In genomic region chr15:62456020-62456419, GRCm38 (mm10) we compare ENCODE assay signal across 28 mouse cellular contexts.
DNase-seq lines count a peak whose midpoint lies in the region; ATAC-seq and TF ChIP-seq lines count a peak whose summit lies in the region.
"Had no signal": no experiment of that assay in that cellular context is flagged by ENCODE, and none has a peak within 500 bp of the region (broad histone marks: within the 10 kb centered on the region; RNA-seq: fewer than 3 reads in every experiment).

No protein-coding gene starts in this region.

- H3K9me3 ChIP-seq in stomach, embryonic 16.5 days (replicated peaks; ENCODE audit: control insufficient read depth, low read length), result no peaks in the 10 kb centered on the region
- H3K9me3 ChIP-seq in stomach, postnatal 0 days (ENCODE audit: control insufficient read depth, low read length), result no peaks in the 10 kb centered on the region
- peaks cover 3% of the 10 kb centered on the region for H3K9me3 ChIP-seq in CH12.LX (replicated peaks; ENCODE audit: low read length)
- H3K9me3 ChIP-seq: embryonic facial prominence, embryonic 15.5 days; forebrain, embryonic 12.5 days; forebrain, embryonic 15.5 days; heart, embryonic 10.5 days; heart, embryonic 13.5 days had no signal

- H3K4me3 ChIP-seq in stomach, embryonic 16.5 days (replicated peaks; ENCODE audit: low read length), result no peak overlapping the region
- no peak overlapping the region for H3K4me3 ChIP-seq in stomach, postnatal 0 days (ENCODE audit: low read depth, low read length)
- no peak overlapping the region for H3K4me3 ChIP-seq in CH12.LX (replicated peaks in 1 of 3; ENCODE audit: low read depth in 2 of 3, low read length in 2 of 3, poor library complexity in 1 of 3)
- H3K4me3 ChIP-seq: embryonic facial prominence, embryonic 15.5 days; forebrain, embryonic 12.5 days; forebrain, embryonic 15.5 days; heart, adult 2 months; heart, embryonic 10.5 days; heart, embryonic 13.5 days had no signal

- no peak for ATAC-seq in stomach, embryonic 16.5 days (ENCODE audit: insufficient read depth, low FRiP score)
- ATAC-seq in stomach, postnatal 0 days (ENCODE audit: low FRiP score, low TSS enrichment), result no peak
- ATAC-seq: activated CD4-positive, CD25-positive, alpha-beta regulatory T cell, adult 4 months; forebrain, embryonic 15.5 days; hindbrain, postnatal 0 days; intestine, postnatal 0 days had no signal

- TF ChIP-seq CTCF in stomach, postnatal 0 days (IDR thresholded peaks at IDR 0.05; ENCODE audit: low read depth), result no peak
- TF ChIP-seq CTCF in CH12.LX (conservative IDR thresholded peaks at IDR 0.05 in 1 of 2, IDR thresholded peaks at IDR 0.05 in 1 of 2; ENCODE audit: low read depth in 2 of 2, low read length in 2 of 2), result no peak

- no peaks in the 10 kb centered on the region for H3K27me3 ChIP-seq in stomach, embryonic 16.5 days (ENCODE audit: control insufficient read depth, insufficient read depth, low read length)
- no peaks in the 10 kb centered on the region for H3K27me3 ChIP-seq in stomach, postnatal 0 days (ENCODE audit: control insufficient read depth, insufficient read depth, low read length)
- no peaks in the 10 kb centered on the region for H3K27me3 ChIP-seq in CH12.LX (replicated peaks)
- H3K27me3 ChIP-seq: embryonic facial prominence, embryonic 15.5 days; forebrain, embryonic 12.5 days; forebrain, embryonic 15.5 days; heart, embryonic 13.5 days had no signal

- TF ChIP-seq RAD21 in CH12.LX (IDR thresholded peaks at IDR 0.05; ENCODE audit: low read depth, low read length), result no peak

- WGBS in stomach, embryonic 16.5 days, result 29% methylated on average over 1 of the region's 1 CpGs
- 19% methylated on average over 1 of the region's 1 CpGs for WGBS in stomach, postnatal 0 days

- no peaks in the 10 kb centered on the region; the same call in 1 of the 2 replicates for H3K4me1 ChIP-seq in stomach, embryonic 16.5 days (ENCODE audit: control insufficient read depth, insufficient read depth, low read length)
- H3K4me1 ChIP-seq in stomach, postnatal 0 days (replicated peaks; ENCODE audit: control insufficient read depth, insufficient read depth), result no peaks in the 10 kb centered on the region; the same call in 1 of the 2 replicates
- peaks cover 20 to 70% of the 10 kb centered on the region in 2 experiments for H3K4me1 ChIP-seq in CH12.LX (ENCODE audit: control insufficient read depth in 1 of 2, insufficient read depth in 2 of 2)
- H3K4me1 ChIP-seq: embryonic facial prominence, embryonic 15.5 days; forebrain, embryonic 12.5 days; forebrain, embryonic 15.5 days; heart, embryonic 10.5 days; heart, embryonic 13.5 days had no signal

- peak; percentile 23 for DNase-seq in adrenal gland, postnatal 10 days
- DNase-seq in adrenal gland, postnatal 25 days, result no peak
- DNase-seq in stomach, postnatal 0 days (ENCODE audit: low spot score), result no peak
- no peak for DNase-seq in CH12.LX (ENCODE audit: extremely low read depth)
- DNase-seq in fat pad, adult 2 months (ENCODE audit: extremely low read depth, low read depth, low spot score), result peak; percentile 93
- no peak for DNase-seq in frontal cortex, postnatal 10 days (ENCODE audit: low spot score in 2 of 2)
- DNase-seq in gastrocnemius, adult 8-10 months (ENCODE audit: low spot score in 2 of 2), result no peak
- DNase-seq: B cell, adult 2 months; cerebellum, adult 11-12 months; cerebellum, adult 8-10 months; cerebellum, postnatal 10 days; cerebellum, postnatal 36 days; embryo, embryonic 11 days; gastrocnemius, postnatal 14 days; heart, adult 2 months; heart, postnatal 14 days; heart, postnatal 4 days; kidney, adult 2 months had no signal

- no peak overlapping the region for H3K9ac ChIP-seq in stomach, embryonic 16.5 days (ENCODE audit: low read length)
- H3K9ac ChIP-seq in stomach, postnatal 0 days (ENCODE audit: low read length), result no peak overlapping the region
- H3K9ac ChIP-seq in CH12.LX (ENCODE audit: insufficient read depth, low read depth), result peak overlapping the region; percentile 18; the same call in 1 of the 2 replicates
- H3K9ac ChIP-seq: embryonic facial prominence, embryonic 15.5 days; forebrain, embryonic 12.5 days; forebrain, embryonic 15.5 days; heart, embryonic 13.5 days; hindbrain, embryonic 14.5 days had no signal

- in situ Hi-C loops in CH12.LX (cut with MboI; ENCODE audit: low pct_ligation_motif_present, low pct_unique_long_range_greater_than_20kb, low sequenced_read_pairs), result no loop called here

- peak overlapping the region; percentile 42; the same call in 1 of the 2 replicates for H3K27ac ChIP-seq in stomach, embryonic 16.5 days (ENCODE audit: low read length)
- H3K27ac ChIP-seq in stomach, postnatal 0 days (replicated peaks), result no peak overlapping the region
- no peak overlapping the region for H3K27ac ChIP-seq in CH12.LX (ENCODE audit: insufficient read depth, low read depth)
- H3K27ac ChIP-seq: embryonic facial prominence, embryonic 15.5 days; forebrain, embryonic 12.5 days; forebrain, embryonic 15.5 days; heart, adult 2 months; heart, embryonic 10.5 days; heart, embryonic 13.5 days; hindbrain, embryonic 14.5 days; hindbrain, postnatal 0 days had no signal

- no peak for TF ChIP-seq EP300 in stomach, postnatal 0 days (optimal IDR thresholded peaks at IDR 0.05)
- TF ChIP-seq EP300 in CH12.LX (IDR thresholded peaks at IDR 0.05; ENCODE audit: low read length), result no peak

- no peak for TF ChIP-seq POLR2A in CH12.LX (IDR thresholded peaks at IDR 0.05; ENCODE audit: low read depth, low read length)

- H3K36me3 ChIP-seq in stomach, embryonic 16.5 days (ENCODE audit: control insufficient read depth, insufficient read depth, low read length), result no peaks in the 10 kb centered on the region
- no peaks in the 10 kb centered on the region for H3K36me3 ChIP-seq in stomach, postnatal 0 days (ENCODE audit: control insufficient read depth, insufficient read depth, low read length)
- H3K36me3 ChIP-seq in CH12.LX (replicated peaks in 1 of 2; ENCODE audit: control insufficient read depth in 1 of 2, insufficient read depth in 1 of 2, low read length in 1 of 2), result no peaks in the 10 kb centered on the region
- H3K36me3 ChIP-seq: embryonic facial prominence, embryonic 15.5 days; forebrain, embryonic 12.5 days; forebrain, embryonic 15.5 days; heart, embryonic 10.5 days; heart, embryonic 13.5 days had no signal

- dilution Hi-C loops in CH12.LX (cut with MboI; ENCODE audit: extremely low pct_ligation_motif_present, extremely low pct_unique_long_range_greater_than_20kb, low sequenced_read_pairs), result no loop called here

- H3K4me2 ChIP-seq in stomach, embryonic 16.5 days (ENCODE audit: low read depth, low read length), result no peak overlapping the region
- no peak overlapping the region for H3K4me2 ChIP-seq in stomach, postnatal 0 days (replicated peaks; ENCODE audit: low read depth)
- no peak overlapping the region; the same call in 1 of the 2 replicates for H3K4me2 ChIP-seq in CH12.LX (ENCODE audit: insufficient read depth, low read depth, poor library complexity, severe bottlenecking)
- H3K4me2 ChIP-seq: embryonic facial prominence, embryonic 15.5 days; forebrain, embryonic 12.5 days; forebrain, embryonic 15.5 days; heart, embryonic 13.5 days; hindbrain, embryonic 14.5 days had no signal

- H3K79me2 ChIP-seq in CH12.LX (replicated peaks; ENCODE audit: control insufficient read depth, extremely low read depth, insufficient read depth, poor library complexity, severe bottlenecking), result no peaks in the 10 kb centered on the region

TF ChIP-seq in CH12.LX, 34 proteins besides CTCF, POLR2A, EP300 and RAD21 (continues in another document):
- no peak for TF ChIP-seq E2F4 (IDR thresholded peaks at IDR 0.05; ENCODE audit: insufficient replicate concordance, low read depth, low read length)
- TF ChIP-seq RCOR1 (conservative IDR thresholded peaks at IDR 0.05; ENCODE audit: low read depth, low read length), result 0 out of 2 replicates have a peak, but pooled peaks have one; percentile 39
- TF ChIP-seq MAFK (IDR thresholded peaks at IDR 0.05; ENCODE audit: insufficient replicate concordance, low read length), result no peak
- TF ChIP-seq ZKSCAN1 (IDR thresholded peaks at IDR 0.05; ENCODE audit: borderline replicate concordance, low read depth, low read length), result no peak
- no peak for TF ChIP-seq MAZ (IDR thresholded peaks at IDR 0.05; ENCODE audit: low read depth, low read length)
- TF ChIP-seq MXI1 (IDR thresholded peaks at IDR 0.05; ENCODE audit: low read depth, low read length), result no peak
- 0 out of 2 replicates have a peak, but pooled peaks have one; percentile 29 for TF ChIP-seq SIN3A (IDR thresholded peaks at IDR 0.05; ENCODE audit: low read length)
- no peak for TF ChIP-seq JUN (IDR thresholded peaks at IDR 0.05; ENCODE audit: insufficient read depth, low read depth, low read length)
- TF ChIP-seq MYC (IDR thresholded peaks at IDR 0.05; ENCODE audit: low read depth, low read length), result no peak
- no peak for TF ChIP-seq KAT2A (IDR thresholded peaks at IDR 0.05; ENCODE audit: insufficient replicate concordance, low read length)
- no peak for TF ChIP-seq CHD1 (IDR thresholded peaks at IDR 0.05; ENCODE audit: low read depth, low read length)
- no peak for TF ChIP-seq NELFE (IDR thresholded peaks at IDR 0.05; ENCODE audit: low read depth, low read length)
- no peak for TF ChIP-seq USF2 (conservative IDR thresholded peaks at IDR 0.05; ENCODE audit: low read depth, low read length)
- no peak for TF ChIP-seq USF1 (IDR thresholded peaks at IDR 0.05; ENCODE audit: low read depth, low read length)
- no peak for TF ChIP-seq NRF1 (IDR thresholded peaks at IDR 0.05; ENCODE audit: low read depth, low read length)
- no peak for TF ChIP-seq TBP (conservative IDR thresholded peaks at IDR 0.05; ENCODE audit: low read depth, low read length)
- TF ChIP-seq HCFC1 (IDR thresholded peaks at IDR 0.05; ENCODE audit: low read depth, low read length), result no peak
- 0 out of 2 replicates have a peak, but pooled peaks have one; percentile 31 for TF ChIP-seq TCF12 (IDR thresholded peaks at IDR 0.05; ENCODE audit: low read depth, low read length)
- no peak for TF ChIP-seq POLR2AphosphoS2 (IDR thresholded peaks at IDR 0.05; ENCODE audit: low read depth, low read length)
- TF ChIP-seq ZMIZ1 (IDR thresholded peaks at IDR 0.05; ENCODE audit: low read depth, low read length), result no peak
- no peak for TF ChIP-seq ETS1 (conservative IDR thresholded peaks at IDR 0.05; ENCODE audit: low read depth, low read length)
- no peak for TF ChIP-seq PAX5 (IDR thresholded peaks at IDR 0.05; ENCODE audit: low read length)
- no peak for TF ChIP-seq BHLHE40 (IDR thresholded peaks at IDR 0.05; ENCODE audit: low read depth, low read length)
- TF ChIP-seq SMC3 (IDR thresholded peaks at IDR 0.05; ENCODE audit: low read depth, low read length), result no peak
- no peak for TF ChIP-seq JUND (conservative IDR thresholded peaks at IDR 0.05; ENCODE audit: low read depth, low read length)
- TF ChIP-seq CHD2 (IDR thresholded peaks at IDR 0.05; ENCODE audit: low read length), result peak; percentile 38; the same call in 1 of the 2 replicates
- no peak for TF ChIP-seq ELF1 (IDR thresholded peaks at IDR 0.05; ENCODE audit: low read depth, low read length)
- no peak for TF ChIP-seq MAX (IDR thresholded peaks at IDR 0.05; ENCODE audit: low read length)

Comparison
In these comparisons a context has a peak if more than half of its experiments do, and no peak if none do; other contexts are left out.
1. DNase-seq: peak in adrenal gland, postnatal 10 days (single experiment) and fat pad, adult 2 months (single experiment); none in adrenal gland, postnatal 25 days (single experiment), stomach, postnatal 0 days (single experiment), CH12.LX (single experiment), frontal cortex, postnatal 10 days (0 of 2) and gastrocnemius, adult 8-10 months (0 of 2).